Mouse (Mus musculus) spleen, postnatal 14 days (tissue): ENCODE results near the gene Unc45b.
A peak's percentile ranks its signal among the peaks of the same experiment; 100 is the strongest.
"Not testable (repeated sequence)": the region's sequence is repeated elsewhere in the genome, so short reads cannot be mapped to it uniquely, and the experiment has no call there.

ENCODE experiments used
- DNase-seq, 2 experiments: peaks; one replicate each; pipeline ENCODE4 v3.0.0; 2021 to 2022; ENCODE audit warnings: low spot score in 2 of 2

Gene Unc45b

GRCm38 (mm10) chr11:82947457-82947856 is 37.1 kb downstream of the Unc45b start:
- no peak for DNase-seq

DNA sequence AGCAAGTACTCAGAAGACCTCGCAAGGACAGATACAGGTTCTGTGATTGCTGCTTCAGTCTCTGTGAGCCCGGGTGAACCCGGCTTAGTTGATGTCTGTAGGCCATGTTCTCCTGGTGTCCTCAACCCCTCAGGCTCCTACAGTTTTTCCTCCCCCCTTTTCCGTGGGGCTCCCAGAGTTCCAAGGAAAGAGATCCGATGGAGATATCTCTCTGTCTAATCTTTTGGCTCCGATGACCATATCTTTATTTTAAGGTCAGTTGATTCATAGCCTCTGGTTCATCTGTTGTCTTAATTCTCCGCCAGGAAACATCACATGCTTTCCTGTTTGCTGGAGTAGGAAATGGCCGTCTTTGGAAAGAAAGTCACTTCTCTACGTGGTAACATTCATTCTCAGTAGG is 38.7 kb downstream of the Unc45b start:
- DNase-seq, result no peak

GRCm38 (mm10) chr11:82950736-82951481 is 40.6 kb downstream of the Unc45b start, which contains the start of gene Slfn5:
Gene Slfn5, plus strand, starts transcription at chr11:82951349.
- DNase-seq, result no peak

GRCm38 (mm10) chr11:82951865-82952611 is 41.7 kb downstream of the Unc45b start:
- DNase-seq, result no peak

GRCm38 (mm10) chr11:82952612-82953542 is 42.5 kb downstream of the Unc45b start:
- peak; percentile 11 to 25 for DNase-seq

- DNase-seq, result no peak
These were observed 44.3 kb downstream of the Unc45b start for GRCm38 (mm10) chr11:82954631-82955030.

- no peak for DNase-seq
These were observed 46.6 kb downstream of the Unc45b start for GRCm38 (mm10) chr11:82956925-82957324.

- DNase-seq, result peak in 1 of 2 experiments; percentile 11
These were observed 49.3 kb downstream of the Unc45b start for GRCm38 (mm10) chr11:82959613-82960012.

DNA sequence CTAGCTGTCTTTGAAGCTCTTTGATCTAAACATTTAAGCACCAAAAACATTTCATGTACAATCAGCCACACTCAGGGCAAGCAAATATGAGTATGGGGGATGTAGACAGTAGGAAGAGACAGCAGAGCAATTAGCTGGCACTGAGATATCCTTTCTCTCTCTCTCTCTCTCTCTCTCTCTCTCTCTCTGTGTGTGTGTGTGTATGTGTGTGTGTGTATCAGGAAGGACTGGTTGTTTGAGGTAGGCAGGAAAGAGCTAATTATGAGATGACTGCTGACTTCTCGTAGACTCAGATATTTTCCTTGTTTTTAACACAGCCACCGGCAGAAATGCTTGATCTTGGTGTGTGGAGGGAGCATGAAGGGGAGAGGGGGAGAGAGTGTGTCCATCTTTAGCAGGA is 51.4 kb downstream of the Unc45b start:
- DNase-seq, result no peak

- no peak for DNase-seq
These were observed 51.9 kb downstream of the Unc45b start for GRCm38 (mm10) chr11:82962215-82962614.

DNA sequence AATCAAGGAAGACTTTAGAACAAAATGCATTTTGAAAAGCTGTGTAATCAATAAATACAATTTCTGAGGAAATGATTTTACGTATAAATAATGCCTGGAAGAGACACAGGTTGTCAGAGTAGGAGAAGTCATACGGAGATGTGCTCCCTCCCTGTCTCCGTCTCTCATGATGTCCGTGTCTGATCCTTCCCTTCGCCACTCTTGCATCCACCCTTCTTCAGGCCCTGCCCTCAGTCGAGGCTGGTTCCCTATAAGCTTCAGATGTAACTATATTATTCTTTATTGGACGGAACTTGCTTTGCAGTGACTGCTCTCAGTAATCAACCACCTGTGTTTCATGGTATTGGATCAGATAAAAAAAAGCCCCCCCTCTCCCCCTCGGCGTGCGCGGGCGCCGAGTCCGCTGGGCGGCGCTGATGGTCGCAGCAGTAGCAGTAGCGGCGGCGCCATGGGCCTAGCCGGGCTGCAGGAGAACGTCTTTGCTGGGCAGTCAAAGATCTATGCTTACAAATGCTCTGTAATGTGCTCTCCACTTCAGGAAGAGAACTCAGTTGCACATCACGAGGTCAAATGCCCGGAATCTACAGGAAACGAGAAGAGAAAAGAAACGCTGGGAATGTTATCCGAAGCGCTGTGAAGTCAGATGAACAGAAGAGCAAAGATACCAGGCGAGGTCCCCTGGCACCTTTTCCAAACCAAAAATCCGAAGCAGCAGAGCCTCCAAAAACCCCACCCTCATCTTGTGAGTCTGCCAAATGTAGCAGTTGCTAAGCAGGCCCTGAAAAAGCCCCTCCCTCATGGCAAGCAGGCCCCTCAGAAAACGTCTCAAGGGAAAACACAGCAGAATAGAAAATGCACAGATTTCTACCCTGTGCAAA is 60.6 kb downstream of the Unc45b start:
- peak in 1 of 2 experiments; percentile 10 for DNase-seq

GRCm38 (mm10) chr11:82971590-82971974 is 61.2 kb downstream of the Unc45b start:
- DNase-seq, result no peak

DNA sequence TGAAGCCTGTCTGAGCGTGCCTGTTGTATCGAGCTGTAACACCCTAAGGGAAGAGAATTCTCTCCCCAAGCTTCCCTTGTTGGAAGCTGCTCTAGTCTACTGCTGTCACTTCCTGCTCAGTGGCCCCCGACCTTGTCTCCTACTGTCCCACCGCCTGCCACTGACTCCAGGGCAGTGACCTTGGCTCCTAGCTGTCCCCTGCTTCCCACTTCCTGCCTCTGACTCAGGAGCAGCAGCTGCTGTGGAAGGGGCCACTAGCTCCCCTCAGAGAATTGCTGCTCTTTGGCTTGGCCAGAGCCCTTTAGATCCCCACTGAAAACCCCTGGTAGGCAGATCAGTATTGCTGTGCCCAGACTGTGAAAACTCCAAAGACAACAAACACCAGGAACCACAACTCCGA is 63.6 kb downstream of the Unc45b start:
- DNase-seq, result no peak

- not testable (repeated sequence) for DNase-seq
These were observed 72.1 kb downstream of the Unc45b start for GRCm38 (mm10) chr11:82982409-82982808.

DNA sequence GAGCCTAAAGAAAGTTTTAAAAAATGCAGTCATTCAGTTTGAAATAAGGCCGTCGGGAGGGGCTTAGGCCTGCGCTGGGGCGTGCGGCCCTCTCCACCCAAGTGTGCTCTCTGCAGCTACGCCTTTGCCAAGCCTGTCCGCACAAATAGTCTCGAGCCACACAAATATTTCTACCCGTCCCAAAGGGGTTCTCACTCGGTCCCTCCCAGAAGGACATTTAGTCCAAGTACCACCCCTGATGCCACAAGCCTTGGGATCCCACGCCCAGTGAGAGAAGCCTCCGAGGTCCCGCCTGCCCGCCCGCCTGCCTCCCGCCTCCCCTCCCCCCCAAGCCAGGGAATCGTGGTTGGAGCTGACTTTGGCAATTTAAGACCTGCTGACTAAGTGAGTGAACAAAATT is 72.8 kb downstream of the Unc45b start:
- no peak for DNase-seq

- DNase-seq, result no peak
These were observed 77.3 kb downstream of the Unc45b start for GRCm38 (mm10) chr11:82987621-82988020.

DNA sequence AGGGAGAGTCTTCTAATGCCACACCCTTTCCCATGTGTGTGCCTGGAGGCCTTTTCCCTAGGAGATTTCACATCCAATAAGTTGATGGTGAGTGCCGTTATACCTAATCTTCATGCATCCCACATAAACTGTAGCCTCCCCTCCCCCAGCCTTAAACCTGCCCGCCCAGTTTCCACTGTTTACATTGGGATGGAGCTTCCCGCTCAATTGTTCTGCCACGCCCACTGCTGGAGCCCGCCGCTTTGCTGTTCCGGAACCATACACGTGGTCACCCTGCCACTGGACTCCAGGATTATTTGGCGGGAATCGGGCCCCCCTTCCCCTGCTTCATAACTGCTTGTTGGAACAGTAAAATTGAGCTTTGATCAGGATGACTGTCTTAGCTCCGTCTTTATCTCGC is 79.0 kb downstream of the Unc45b start:
- DNase-seq, result no peak

- not testable (repeated sequence) for DNase-seq
These were observed 80.4 kb downstream of the Unc45b start for GRCm38 (mm10) chr11:82990612-82991385.

- DNase-seq, result no peak
These were observed 81.3 kb downstream of the Unc45b start, which contains the start of gene Slfn9 for GRCm38 (mm10) chr11:82991469-82992166. Gene Slfn9, minus strand, starts transcription at chr11:82991830.
